In the genomic region with DNA sequence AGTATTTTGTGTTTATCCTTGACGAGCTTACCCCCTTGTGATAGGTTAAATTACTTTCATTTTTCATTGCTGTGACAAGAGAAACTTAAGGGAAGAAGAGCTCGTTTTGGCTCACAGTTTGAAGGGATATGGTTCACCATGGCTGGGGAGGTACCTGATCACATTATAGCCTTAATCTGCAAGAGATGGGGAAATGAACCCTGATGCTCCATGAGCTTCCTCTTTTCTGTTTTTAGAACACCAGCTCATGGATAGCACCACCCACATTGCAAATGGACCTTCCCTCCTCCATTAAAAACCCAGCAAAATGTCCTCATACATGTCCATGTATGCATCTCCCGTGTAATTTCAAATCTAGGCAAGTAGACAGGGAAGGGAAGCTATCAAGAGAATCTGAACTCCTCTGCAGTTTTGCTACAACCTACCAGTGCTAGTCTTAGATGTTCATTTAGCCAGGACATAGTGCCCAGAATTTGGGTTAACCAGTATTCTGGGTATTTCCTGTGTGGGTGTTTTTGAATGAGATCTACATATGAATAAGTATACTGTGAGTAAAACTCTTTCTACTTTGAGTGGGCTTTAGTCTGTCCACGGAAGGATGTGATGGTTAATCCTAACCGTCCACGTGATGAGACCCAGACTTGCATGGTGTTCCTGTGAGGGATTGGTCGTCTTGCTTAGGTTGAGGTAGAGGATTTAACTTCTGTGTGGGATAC, we compare ENCODE assay signal across 23 mouse cellular contexts.
DNase-seq lines count a peak whose midpoint lies in the region; ATAC-seq and TF ChIP-seq lines count a peak whose summit lies in the region.
"Had no signal": no experiment of that assay in that cellular context is flagged by ENCODE, and none has a peak within 500 bp of the region (broad histone marks: within the 10 kb centered on the region; RNA-seq: fewer than 3 reads in every experiment).

No protein-coding gene starts in this region.

- TF ChIP-seq CTCF in CH12.LX (conservative IDR thresholded peaks at IDR 0.05 in 1 of 2, IDR thresholded peaks at IDR 0.05 in 1 of 2; ENCODE audit: low read depth in 2 of 2, low read length in 2 of 2) = no peak

- no peaks in the 10 kb centered on the region for H3K9me3 ChIP-seq in CH12.LX (replicated peaks; ENCODE audit: low read length)
- H3K9me3 ChIP-seq: embryonic facial prominence, embryonic 12.5 days; embryonic facial prominence, embryonic 15.5 days; forebrain, embryonic 12.5 days; forebrain, embryonic 15.5 days; hindbrain, embryonic 10.5 days; hindbrain, embryonic 13.5 days had no signal

- TF ChIP-seq EP300 in CH12.LX (IDR thresholded peaks at IDR 0.05; ENCODE audit: low read length) = no peak

- DNase-seq in CH12.LX (ENCODE audit: extremely low read depth) = no peak
- no peak for DNase-seq in urinary bladder, postnatal 14 days (ENCODE audit: low spot score)
- no peak for DNase-seq in cerebellum, adult 11-12 months
- DNase-seq: adrenal gland, adult 8-10 months; adrenal gland, postnatal 25 days; cerebellum, adult 18-20 months; cerebellum, adult 9-10 months; cerebellum, postnatal 14 days; gastrocnemius, postnatal 25 days; heart, adult 2 months had no signal

- H3K36me3 ChIP-seq in CH12.LX (replicated peaks in 1 of 2; ENCODE audit: control insufficient read depth in 1 of 2, insufficient read depth in 1 of 2, low read length in 1 of 2) = no peaks in the 10 kb centered on the region
- H3K36me3 ChIP-seq: embryonic facial prominence, embryonic 12.5 days; embryonic facial prominence, embryonic 15.5 days; forebrain, embryonic 12.5 days; forebrain, embryonic 15.5 days; hindbrain, embryonic 10.5 days; hindbrain, embryonic 13.5 days had no signal

- no peaks in the 10 kb centered on the region for H3K4me1 ChIP-seq in CH12.LX (ENCODE audit: control insufficient read depth in 1 of 2, insufficient read depth in 2 of 2)
- H3K4me1 ChIP-seq: embryonic facial prominence, embryonic 12.5 days; embryonic facial prominence, embryonic 15.5 days; forebrain, embryonic 12.5 days; forebrain, embryonic 15.5 days; hindbrain, embryonic 13.5 days had no signal

- H3K27me3 ChIP-seq in CH12.LX (replicated peaks) = no peaks in the 10 kb centered on the region
- H3K27me3 ChIP-seq: embryonic facial prominence, embryonic 12.5 days; embryonic facial prominence, embryonic 15.5 days; forebrain, embryonic 12.5 days; forebrain, embryonic 15.5 days; hindbrain, embryonic 13.5 days had no signal

- H3K79me2 ChIP-seq in CH12.LX (replicated peaks; ENCODE audit: control insufficient read depth, extremely low read depth, insufficient read depth, poor library complexity, severe bottlenecking) = no peaks in the 10 kb centered on the region

- dilution Hi-C loops in CH12.LX (cut with MboI; ENCODE audit: extremely low pct_ligation_motif_present, extremely low pct_unique_long_range_greater_than_20kb, low sequenced_read_pairs) = no loop called here

- H3K27ac ChIP-seq in CH12.LX (ENCODE audit: insufficient read depth, low read depth) = no peak overlapping the region
- H3K27ac ChIP-seq: embryonic facial prominence, embryonic 12.5 days; embryonic facial prominence, embryonic 15.5 days; forebrain, embryonic 12.5 days; forebrain, embryonic 15.5 days; heart, adult 2 months; hindbrain, embryonic 10.5 days; hindbrain, embryonic 13.5 days had no signal

- peak overlapping the region; percentile 9; the same call in 1 of the 2 replicates for H3K4me2 ChIP-seq in CH12.LX (ENCODE audit: insufficient read depth, low read depth, poor library complexity, severe bottlenecking)
- H3K4me2 ChIP-seq: embryonic facial prominence, embryonic 12.5 days; embryonic facial prominence, embryonic 15.5 days; forebrain, embryonic 12.5 days; forebrain, embryonic 15.5 days; heart, embryonic 11.5 days; hindbrain, embryonic 13.5 days had no signal

- peak; percentile 75 for ATAC-seq in granulocyte monocyte progenitor cell, adult 5-6 weeks (replicated peaks; ENCODE audit: poor library complexity, severe bottlenecking)
- peak; percentile 68 for ATAC-seq in megakaryocyte, adult 5-6 weeks (ENCODE audit: poor library complexity, severe bottlenecking)
- no peak for ATAC-seq in erythroblast, adult 5-6 weeks (replicated peaks; ENCODE audit: low FRiP score, poor library complexity, severe bottlenecking)
- ATAC-seq: forebrain, embryonic 15.5 days; hindbrain, embryonic 16.5 days; intestine, postnatal 0 days had no signal

- TF ChIP-seq RAD21 in CH12.LX (IDR thresholded peaks at IDR 0.05; ENCODE audit: low read depth, low read length) = no peak

- H3K9ac ChIP-seq in CH12.LX (ENCODE audit: insufficient read depth, low read depth) = no peak overlapping the region
- H3K9ac ChIP-seq: embryonic facial prominence, embryonic 12.5 days; embryonic facial prominence, embryonic 15.5 days; forebrain, embryonic 12.5 days; forebrain, embryonic 15.5 days; hindbrain, embryonic 13.5 days had no signal

- TF ChIP-seq POLR2A in CH12.LX (IDR thresholded peaks at IDR 0.05; ENCODE audit: low read depth, low read length) = no peak

- H3K4me3 ChIP-seq in CH12.LX (replicated peaks in 1 of 3; ENCODE audit: low read depth in 2 of 3, low read length in 2 of 3, poor library complexity in 1 of 3) = no peak overlapping the region
- H3K4me3 ChIP-seq: embryonic facial prominence, embryonic 12.5 days; embryonic facial prominence, embryonic 15.5 days; erythroblast, embryonic 14.5 days; forebrain, embryonic 12.5 days; forebrain, embryonic 15.5 days; heart, adult 2 months; hindbrain, embryonic 10.5 days; hindbrain, embryonic 13.5 days had no signal

- in situ Hi-C loops in CH12.LX (cut with MboI; ENCODE audit: low pct_ligation_motif_present, low pct_unique_long_range_greater_than_20kb, low sequenced_read_pairs) = no loop called here

TF ChIP-seq in CH12.LX, 34 proteins besides CTCF, POLR2A, EP300 and RAD21:
- TF ChIP-seq GABPA (IDR thresholded peaks at IDR 0.05; ENCODE audit: insufficient replicate concordance, low read depth, low read length) = no peak
- TF ChIP-seq ZC3H11A (IDR thresholded peaks at IDR 0.05; ENCODE audit: low read depth, low read length) = no peak
- no peak for TF ChIP-seq JUN (IDR thresholded peaks at IDR 0.05; ENCODE audit: insufficient read depth, low read depth, low read length)
- TF ChIP-seq E2F4 (IDR thresholded peaks at IDR 0.05; ENCODE audit: insufficient replicate concordance, low read depth, low read length) = no peak
- TF ChIP-seq JUND (conservative IDR thresholded peaks at IDR 0.05; ENCODE audit: low read depth, low read length) = no peak
- no peak for TF ChIP-seq SMC3 (IDR thresholded peaks at IDR 0.05; ENCODE audit: low read depth, low read length)
- no peak for TF ChIP-seq CHD2 (IDR thresholded peaks at IDR 0.05; ENCODE audit: low read length)
- TF ChIP-seq SIN3A (IDR thresholded peaks at IDR 0.05; ENCODE audit: low read length) = no peak
- TF ChIP-seq MAX (IDR thresholded peaks at IDR 0.05; ENCODE audit: low read length) = no peak
- no peak for TF ChIP-seq USF1 (IDR thresholded peaks at IDR 0.05; ENCODE audit: low read depth, low read length)
- TF ChIP-seq NELFE (IDR thresholded peaks at IDR 0.05; ENCODE audit: low read depth, low read length) = no peak
